Mouse (Mus musculus) lung, embryonic 15.5 days (tissue): ENCODE measurements around the gene Gm7030. TPM values are rescaled to one million over a fixed set of nuclear protein-coding genes. Genes with fewer than 3 reads are reported as not detected.
"Not testable (repeated sequence)": the region's sequence is repeated elsewhere in the genome, so short reads cannot be mapped to it uniquely, and the experiment has no call there.

ENCODE experiments used
- ATAC-seq: fragments of 200-750 bp; cut with Nextera tagmentation; 2 replicates; pipeline ENCODE4 v1.8.0; 2017; ENCODE audit warnings: moderate number of reproducible peaks, borderline replicate concordance; ENCODE audit not compliant: low FRiP score, low TSS enrichment; ENCODE audit errors: extremely low read depth
- H3K27ac ChIP-seq: fragments of 300-500 bp; sonication (generic); 2 replicates; pipeline ENCODE4 v1.5.1; 2015; ENCODE audit warnings: moderate library complexity, mild to moderate bottlenecking, inconsistent platforms
- H3K27me3 ChIP-seq: fragments of 300-500 bp; sonication (generic); 2 replicates; pipeline ENCODE4 v1.6.1; 2015; ENCODE audit warnings: inconsistent platforms
- H3K36me3 ChIP-seq: fragments of 300-500 bp; sonication (generic); 2 replicates; pipeline ENCODE4 v1.6.1; 2015; ENCODE audit warnings: inconsistent platforms
- H3K4me1 ChIP-seq: fragments of 300-500 bp; sonication (generic); 2 replicates; pipeline ENCODE4 v1.6.1; 2015; ENCODE audit warnings: inconsistent platforms
- H3K4me2 ChIP-seq: fragments of 300-500 bp; sonication (generic); 2 replicates; pipeline ENCODE4 v1.6.1; 2015; ENCODE audit warnings: inconsistent platforms, mild to moderate bottlenecking, moderate library complexity
- H3K4me3 ChIP-seq: fragments of 300-500 bp; sonication (generic); 2 replicates; pipeline ENCODE4 v1.5.1; 2015; ENCODE audit warnings: mild to moderate bottlenecking, inconsistent platforms
- H3K9ac ChIP-seq: fragments of 300-500 bp; sonication (generic); 2 replicates; pipeline ENCODE4 v1.6.1; 2015; ENCODE audit warnings: inconsistent platforms
- H3K9me3 ChIP-seq: fragments of 300-500 bp; sonication (generic); 2 replicates; pipeline ENCODE4 v1.6.1; 2016; ENCODE audit warnings: inconsistent platforms
- WGBS: fragments of 180-500 bp; shearing (Covaris S2); methylation state at CpG from one replicate; pipeline ENCODE4 v1.1.7; 2015; 5-methylcytosine and 5-hydroxymethylcytosine counted together
- polyA plus RNA-seq: library from polyadenylated mRNA; unstranded; fragments of >200 nt; fragmentation: Nextera tagmentation; extraction: Ambion mirVana; gene quantifications from 2 replicates; pipeline ENCODE4 v1.2.1, GENCODE M21; 2015

The Gm7030 gene
- polyA plus RNA-seq, 1 experiment from 2014 or later: 0.19 TPM

DNA sequence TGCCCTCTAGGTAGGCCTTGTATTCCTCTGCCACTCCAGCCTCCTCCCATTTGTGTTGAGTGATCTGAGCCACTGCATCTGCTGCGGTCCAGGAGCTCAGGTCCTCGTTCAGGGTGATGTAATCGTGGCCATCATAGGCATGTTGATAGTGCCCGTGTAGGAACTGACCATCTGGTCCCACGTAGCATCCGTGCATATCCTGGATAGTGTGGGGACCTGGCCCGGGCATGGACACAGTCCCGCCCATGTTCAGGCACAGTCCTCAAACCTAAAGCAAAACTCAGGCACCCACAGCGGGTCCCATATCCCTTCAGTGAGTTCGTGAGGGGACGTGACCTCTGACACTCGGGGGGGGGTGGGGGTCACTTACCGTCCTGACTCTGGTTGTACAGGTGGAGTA, 700 bp downstream of the Gm7030 start:
- not testable (repeated sequence) for H3K27me3 ChIP-seq, H3K27ac ChIP-seq, H3K4me2 ChIP-seq, H3K9me3 ChIP-seq, H3K4me3 ChIP-seq, H3K36me3 ChIP-seq, H3K4me1 ChIP-seq, ATAC-seq, H3K9ac ChIP-seq
- WGBS: 58% methylated on average over 11 of the region's 13 CpGs

GRCm38 (mm10) chr17:36124111-36124510, 5.1 kb downstream of the Gm7030 start:
- H3K9me3 ChIP-seq, ATAC-seq: not testable (repeated sequence)
- WGBS: 41% methylated on average over 3 of the region's 3 CpGs

GRCm38 (mm10) chr17:36121352-36122020, 7.7 kb downstream of the Gm7030 start, which contains the start of gene Gm19684:
TSS of gene Gm19684 (plus strand) at chr17:36121678.
- not testable (repeated sequence) for H3K9ac ChIP-seq
- 3% methylated on average over 8 of the region's 8 CpGs for WGBS
- H3K4me3 ChIP-seq: peak within 1 kb of the TSS; percentile 15

More at GRCm38 (mm10) chr17:36124111-36124510, 5.1 kb downstream of the Gm7030 start:
- not testable (repeated sequence) for H3K27ac ChIP-seq, H3K4me1 ChIP-seq, H3K36me3 ChIP-seq, H3K4me2 ChIP-seq, H3K27me3 ChIP-seq, H3K9ac ChIP-seq, H3K4me3 ChIP-seq

DNA sequence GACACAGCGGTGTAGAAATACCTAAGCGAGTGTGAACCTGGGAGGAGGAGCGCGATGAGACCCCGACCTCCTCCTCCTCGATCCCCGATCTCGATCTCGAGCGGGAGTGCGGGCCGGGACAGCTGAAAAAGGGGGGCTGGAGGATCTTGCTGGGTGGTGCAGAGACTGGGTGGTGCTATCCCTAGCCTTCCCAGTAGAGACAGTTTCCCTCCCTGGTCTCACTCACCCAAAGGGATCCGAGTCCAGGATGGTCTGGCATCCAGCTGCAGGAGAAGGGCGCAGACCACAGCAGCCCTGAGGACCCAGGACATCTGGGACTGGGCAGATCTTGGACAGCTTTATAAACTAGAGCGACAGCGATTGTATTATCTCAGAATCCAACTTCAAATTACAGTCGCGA, 8.4 kb downstream of the Gm7030 start:
- H3K4me3 ChIP-seq: peak overlapping the region; percentile 15; the same call in 1 of the 2 replicates

More at GRCm38 (mm10) chr17:36121352-36122020, 7.7 kb downstream of the Gm7030 start, which contains the start of gene Gm19684:
- H3K4me2 ChIP-seq: peak within 1 kb of the TSS; percentile 44
- peak; percentile 80 for ATAC-seq
- H3K36me3 ChIP-seq, H3K9me3 ChIP-seq, H3K4me1 ChIP-seq, H3K27me3 ChIP-seq: not testable (repeated sequence)
- peak within 1 kb of the TSS; percentile 44; the same call in 1 of the 2 replicates for H3K27ac ChIP-seq

DNA sequence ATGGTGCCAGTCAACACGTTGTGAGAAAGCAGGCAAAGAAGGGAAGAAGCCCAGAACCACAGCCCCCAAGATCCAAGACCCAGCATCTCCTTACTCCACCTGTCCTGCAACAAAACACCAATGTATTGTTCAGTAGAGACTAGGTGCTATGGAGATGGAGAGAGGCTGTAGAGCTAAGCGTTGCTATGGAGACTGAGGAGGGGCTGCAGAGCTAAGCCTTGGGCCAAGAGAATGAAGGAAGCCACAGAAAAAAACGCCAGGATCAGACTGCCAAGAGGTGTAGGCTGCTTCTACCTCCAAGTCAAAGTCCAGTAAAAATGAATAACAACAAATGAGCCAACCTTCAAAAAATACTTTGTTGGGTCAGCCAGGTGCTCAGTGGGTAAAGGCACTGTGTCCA, 12.7 kb downstream of the Gm7030 start:
- H3K4me2 ChIP-seq, H3K9me3 ChIP-seq, H3K27me3 ChIP-seq, H3K4me1 ChIP-seq, ATAC-seq, H3K27ac ChIP-seq, H3K9ac ChIP-seq, H3K4me3 ChIP-seq, H3K36me3 ChIP-seq: not testable (repeated sequence)
- 28% methylated on average over 3 of the region's 3 CpGs for WGBS

More for the DNA sequence above, 8.4 kb downstream of the Gm7030 start:
- not testable (repeated sequence) for H3K4me1 ChIP-seq, H3K9me3 ChIP-seq, H3K27ac ChIP-seq, H3K27me3 ChIP-seq, H3K36me3 ChIP-seq, H3K9ac ChIP-seq
- H3K4me2 ChIP-seq: peak overlapping the region; percentile 44
- 20% methylated on average over 18 of the region's 18 CpGs for WGBS
- ATAC-seq: peak; percentile 53; the same call in 1 of the 2 replicates

- not testable (repeated sequence) for H3K36me3 ChIP-seq, H3K27ac ChIP-seq, H3K4me2 ChIP-seq, H3K9me3 ChIP-seq, H3K4me1 ChIP-seq, H3K4me3 ChIP-seq, H3K9ac ChIP-seq, ATAC-seq
- WGBS: 13% methylated on average over 6 of the region's 6 CpGs
- peaks cover 19% of the 10 kb centered on the region for H3K27me3 ChIP-seq
Measured at GRCm38 (mm10) chr17:36113979-36114593, 15.1 kb downstream of the Gm7030 start.

GRCm38 (mm10) chr17:36111510-36111868, 17.7 kb downstream of the Gm7030 start:
- H3K4me3 ChIP-seq: peak overlapping the region; percentile 38
- H3K36me3 ChIP-seq, H3K27ac ChIP-seq, H3K9ac ChIP-seq, H3K9me3 ChIP-seq, ATAC-seq, H3K4me1 ChIP-seq: not testable (repeated sequence)
- WGBS: 2% methylated on average over 10 of the region's 10 CpGs
- peaks cover 19% of the 10 kb centered on the region for H3K27me3 ChIP-seq
- peak overlapping the region; percentile 73 for H3K4me2 ChIP-seq

- H3K27me3 ChIP-seq: peaks cover 19% of the 10 kb centered on the region
- H3K4me3 ChIP-seq: peak overlapping the region; percentile 38
- 0 out of 2 replicates have a peak, but pooled peaks have one; percentile 44 for ATAC-seq
- 0 out of 2 replicates have a peak overlapping the region, but pooled peaks have one; percentile 13 for H3K9ac ChIP-seq
- not testable (repeated sequence) for H3K27ac ChIP-seq, H3K9me3 ChIP-seq, H3K36me3 ChIP-seq, H3K4me1 ChIP-seq
- peak overlapping the region; percentile 73 for H3K4me2 ChIP-seq
- under 1% methylated on average over 53 of the region's 57 CpGs for WGBS
Measured at GRCm38 (mm10) chr17:36110641-36111509, 18.4 kb downstream of the Gm7030 start.

DNA sequence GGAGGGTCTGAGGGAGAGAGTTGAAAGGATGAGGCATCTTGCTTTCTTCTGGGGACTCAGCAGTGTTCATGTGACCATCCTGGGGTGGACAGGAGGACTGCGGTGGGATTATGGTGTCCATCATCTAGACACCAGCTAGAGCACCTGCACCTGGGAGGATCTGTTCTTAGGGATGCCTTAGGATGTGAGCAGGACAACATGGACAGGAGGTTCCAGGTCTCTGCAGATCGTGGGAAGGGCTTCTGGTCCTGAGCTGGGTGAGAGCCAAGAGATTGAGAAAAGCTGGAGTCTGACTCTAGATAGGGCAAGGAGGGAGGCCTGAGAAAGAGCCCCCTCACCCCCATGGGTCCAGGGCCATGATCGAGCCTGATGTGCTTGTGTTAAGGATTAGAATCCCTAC, 19.1 kb downstream of the Gm7030 start:
- H3K9ac ChIP-seq, H3K4me1 ChIP-seq, H3K4me3 ChIP-seq, H3K27ac ChIP-seq, H3K9me3 ChIP-seq, H3K36me3 ChIP-seq: not testable (repeated sequence)
- H3K27me3 ChIP-seq: peaks cover 19% of the 10 kb centered on the region
- 60% methylated on average over 3 of the region's 3 CpGs for WGBS
- peak; percentile 29; the same call in 1 of the 2 replicates for ATAC-seq
- H3K4me2 ChIP-seq: peak overlapping the region; percentile 73

DNA sequence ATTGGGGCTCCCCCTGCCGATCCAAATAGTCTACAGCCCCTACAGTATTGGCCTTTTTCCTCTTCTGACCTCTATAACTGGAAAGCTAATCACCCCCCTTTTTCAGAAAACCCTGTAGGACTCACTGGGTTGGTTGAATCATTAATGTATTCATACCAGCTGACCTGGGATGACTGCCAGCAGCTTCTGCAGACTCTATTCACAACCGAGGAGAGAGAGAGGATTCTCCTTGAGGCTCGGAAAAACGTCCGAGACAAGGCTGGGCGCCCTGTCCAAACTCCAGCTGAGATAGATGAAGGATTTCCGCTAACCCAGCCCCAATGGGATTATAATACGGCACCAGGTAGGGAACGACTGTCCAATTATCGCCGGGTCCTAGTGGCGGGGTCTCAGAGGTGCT, 27.1 kb downstream of the Gm7030 start:
- H3K4me2 ChIP-seq, ATAC-seq, H3K27me3 ChIP-seq, H3K4me3 ChIP-seq, H3K9ac ChIP-seq, H3K27ac ChIP-seq, H3K36me3 ChIP-seq, H3K9me3 ChIP-seq, H3K4me1 ChIP-seq: not testable (repeated sequence)
- WGBS: 90% methylated on average over 12 of the region's 12 CpGs

- H3K9me3 ChIP-seq, H3K27ac ChIP-seq, H3K27me3 ChIP-seq, H3K4me2 ChIP-seq, H3K36me3 ChIP-seq, H3K4me3 ChIP-seq, ATAC-seq, H3K4me1 ChIP-seq, H3K9ac ChIP-seq: not testable (repeated sequence)
- WGBS: 65% methylated on average over 2 of the region's 2 CpGs
Measured at GRCm38 (mm10) chr17:36099603-36100002, 29.6 kb downstream of the Gm7030 start.

DNA sequence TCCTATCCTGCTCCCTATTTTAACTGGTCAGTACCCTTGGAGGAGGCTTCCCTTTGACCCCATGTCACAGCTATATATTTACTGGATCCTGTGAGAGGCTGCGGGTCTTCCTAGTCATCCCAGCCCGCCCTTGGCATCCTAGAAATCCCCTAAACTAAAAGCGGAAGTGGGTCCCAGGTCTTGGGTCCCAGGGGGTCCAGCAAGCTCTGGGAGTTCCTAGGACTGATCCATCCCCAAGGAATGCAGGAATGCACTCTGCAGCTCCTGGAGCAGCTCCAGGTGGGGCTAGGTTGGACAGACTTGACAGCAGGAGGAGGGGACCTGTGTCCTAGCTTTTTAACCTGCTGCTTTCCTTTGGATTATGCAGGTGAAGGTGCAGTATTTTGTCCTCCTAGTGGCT, 35.3 kb downstream of the Gm7030 start:
- Histone ChIP-seq H3K9me3 (no peaks in the 10 kb centered on the region), H3K36me3 (no peaks in the 10 kb centered on the region), H3K4me3 (no peak overlapping the region), H3K4me1 (no peaks in the 10 kb centered on the region), H3K27me3 (no peaks in the 10 kb centered on the region), H3K4me2 (no peak overlapping the region), H3K9ac (no peak overlapping the region), H3K27ac (no peak overlapping the region)
- no peak for ATAC-seq
- 16% methylated on average over 3 of the region's 3 CpGs for WGBS
